Mouse (Mus musculus): ENCODE results near the gene N4bp2. TPM values are rescaled to one million over a fixed set of nuclear protein-coding genes. Genes with fewer than 3 reads are reported as not detected.
"Not testable (repeated sequence)": the region's sequence is repeated elsewhere in the genome, so short reads cannot be mapped to it uniquely, and the experiment has no call there.

The N4bp2 gene
- total RNA-seq, 2 experiments from 2014 or later, result 8.4 to 9.3 TPM

DNA sequence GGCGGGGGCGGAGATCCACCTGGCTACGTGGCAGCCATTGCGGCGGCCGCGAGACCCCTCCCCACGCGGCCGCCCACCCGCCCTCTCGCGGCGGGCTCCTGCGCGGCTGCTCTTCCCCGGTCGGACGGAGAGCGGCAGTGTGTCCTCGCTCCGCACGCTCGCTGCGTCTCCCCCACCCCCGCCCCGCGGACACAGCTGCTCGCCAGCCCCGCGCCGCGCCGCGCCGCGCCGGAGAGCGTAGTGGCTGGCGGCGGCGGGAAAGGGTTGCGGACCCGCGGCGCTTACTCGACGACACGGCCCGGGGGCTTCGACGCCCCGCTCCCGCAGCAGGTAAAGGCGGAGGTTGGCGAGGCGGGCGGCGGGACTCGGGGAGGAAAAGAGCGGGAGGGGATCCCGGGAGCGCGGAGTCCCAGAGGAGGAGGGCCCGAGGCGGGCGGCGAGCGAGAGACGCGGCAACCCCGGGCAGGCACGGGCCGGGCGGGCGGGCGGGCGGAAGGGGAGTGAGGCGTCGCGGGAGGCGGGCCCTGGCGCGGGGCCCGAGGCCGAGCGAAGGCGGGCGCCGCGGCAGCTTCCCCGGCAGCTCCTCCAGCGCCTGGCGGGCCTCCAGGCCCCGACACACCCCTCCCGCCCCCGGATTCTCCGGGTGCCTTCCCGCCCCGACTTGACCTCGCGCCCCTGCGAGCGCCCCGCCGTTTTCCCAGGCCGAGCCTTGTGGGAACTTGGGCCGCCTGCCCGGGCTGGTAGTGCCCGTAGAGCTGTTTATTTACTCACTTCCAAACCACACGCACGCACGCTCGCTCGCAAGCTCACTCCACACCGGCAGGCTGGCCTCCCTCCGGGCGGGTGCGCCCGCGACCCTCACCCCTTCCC, 830 bp downstream of the N4bp2 start:
- DNase-seq (ENCODE audit: low spot score in 2 of 2), result peak; percentile 55 to 62

DNA sequence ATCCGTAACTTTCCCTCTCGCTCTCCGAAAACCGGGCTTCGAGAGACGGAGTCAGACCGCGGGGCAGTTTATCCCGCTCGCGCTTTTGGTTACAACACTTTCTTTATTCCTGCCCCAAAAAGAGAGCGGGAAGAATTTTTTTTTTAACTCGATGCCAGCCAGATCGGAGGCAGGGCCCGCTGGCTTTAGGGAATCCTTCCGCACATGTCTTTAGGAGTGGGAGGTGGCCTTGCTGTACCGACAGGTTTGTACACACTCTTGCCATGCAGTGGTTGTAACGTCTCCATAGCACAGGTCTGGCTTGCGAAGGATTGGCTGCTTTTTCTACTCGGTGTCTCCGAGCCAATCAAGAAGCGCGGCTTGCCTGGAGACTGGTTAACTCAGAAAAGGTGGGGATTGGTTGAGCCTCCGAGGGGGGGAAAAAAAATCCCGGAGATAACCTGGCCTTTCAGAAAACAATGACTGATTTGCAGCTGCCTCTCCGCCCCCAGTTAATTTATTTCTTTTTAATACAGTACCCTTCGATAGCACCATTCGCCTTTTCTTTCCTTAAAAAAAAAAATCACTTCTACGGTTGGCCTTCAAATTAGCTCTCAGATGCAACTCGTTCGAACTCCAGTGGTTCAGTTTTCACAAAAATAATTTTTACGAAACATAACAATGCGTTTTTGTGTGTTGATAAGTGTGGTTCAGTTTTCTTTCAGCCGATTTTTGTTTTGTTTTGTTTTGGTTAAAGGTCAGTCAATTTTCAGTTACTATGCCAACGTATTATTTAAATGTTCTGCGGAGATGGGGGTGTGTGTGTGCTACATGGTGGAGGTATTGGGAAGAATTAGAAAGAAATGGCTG, 1.7 kb downstream of the N4bp2 start:
- peak; percentile 83 to 93 for DNase-seq (ENCODE audit: low spot score in 2 of 2)

DNA sequence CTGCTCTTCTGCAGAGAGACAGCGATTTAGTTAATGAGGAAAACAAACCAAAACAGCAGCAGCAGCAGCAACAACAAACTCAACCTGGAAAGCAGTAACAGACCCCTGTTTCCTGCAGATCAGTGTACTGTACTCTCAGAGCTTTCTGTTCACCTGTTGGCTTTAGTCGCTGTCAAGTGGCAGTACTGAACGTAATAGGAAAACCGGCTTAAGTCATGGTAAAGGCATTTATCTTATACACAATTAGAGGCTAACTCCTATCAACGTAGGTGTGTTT, 2.3 kb downstream of the N4bp2 start:
- no peak for DNase-seq (ENCODE audit: low spot score in 2 of 2)

DNA sequence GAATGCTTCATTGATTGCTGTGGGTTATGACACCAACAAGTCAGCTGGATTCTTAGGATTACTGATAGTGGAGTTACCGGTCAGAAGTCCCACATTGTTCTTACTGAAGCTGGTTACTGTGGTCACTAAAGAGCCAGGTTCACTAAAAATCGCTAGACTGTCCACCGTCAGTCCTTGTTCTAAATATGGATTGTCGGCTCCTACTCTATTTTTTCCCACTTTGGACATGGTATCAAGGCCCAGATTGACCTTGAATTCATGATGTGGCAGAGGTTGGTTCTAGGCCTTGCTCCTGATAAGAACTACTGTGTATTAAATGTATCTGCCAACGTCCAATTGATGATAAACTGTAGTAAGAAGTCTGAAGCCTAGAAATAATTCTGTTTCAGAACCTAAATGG, 4.7 kb downstream of the N4bp2 start:
- DNase-seq (ENCODE audit: low spot score in 2 of 2), result no peak

DNA sequence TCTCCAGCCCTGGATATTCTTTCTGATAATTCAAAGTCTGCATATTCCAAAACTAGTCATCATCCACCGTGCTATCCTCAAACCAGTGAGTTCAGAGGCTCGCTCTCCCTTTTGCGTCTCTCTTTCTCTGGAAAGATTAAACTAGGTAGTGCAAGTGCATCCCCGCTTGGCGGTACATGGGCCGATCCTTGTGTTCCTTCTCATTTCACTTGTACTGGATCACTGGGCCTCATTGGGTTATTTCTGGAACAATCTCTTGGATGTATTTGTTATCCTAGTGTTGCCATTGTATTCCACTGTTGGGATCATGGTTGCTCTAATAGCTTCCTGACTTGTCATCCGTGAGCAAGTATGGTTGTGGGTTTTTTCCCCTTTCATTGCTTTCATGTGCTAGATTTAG, 6.7 kb downstream of the N4bp2 start:
- no peak for DNase-seq (ENCODE audit: low spot score in 2 of 2)

DNA sequence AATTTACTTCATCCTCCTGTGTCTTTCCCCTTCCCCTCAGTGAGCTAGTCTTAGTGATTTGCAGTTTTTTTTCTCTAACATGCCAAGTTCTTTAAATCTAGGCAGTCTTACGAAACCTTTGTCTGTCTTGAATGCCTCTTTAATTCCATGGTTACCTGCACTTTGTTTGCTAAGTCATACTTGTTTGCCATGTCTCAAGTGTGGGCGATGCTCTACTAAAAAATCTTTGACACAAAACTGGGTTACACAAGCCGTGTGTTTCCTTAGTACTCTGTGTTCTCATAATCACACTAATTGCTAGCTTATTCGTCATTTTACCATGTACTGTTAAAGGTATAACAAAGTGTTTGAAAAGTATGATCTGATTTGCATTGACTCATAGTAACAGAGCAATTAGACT, 7.2 kb downstream of the N4bp2 start:
- no peak for DNase-seq (ENCODE audit: low spot score in 2 of 2)

DNA sequence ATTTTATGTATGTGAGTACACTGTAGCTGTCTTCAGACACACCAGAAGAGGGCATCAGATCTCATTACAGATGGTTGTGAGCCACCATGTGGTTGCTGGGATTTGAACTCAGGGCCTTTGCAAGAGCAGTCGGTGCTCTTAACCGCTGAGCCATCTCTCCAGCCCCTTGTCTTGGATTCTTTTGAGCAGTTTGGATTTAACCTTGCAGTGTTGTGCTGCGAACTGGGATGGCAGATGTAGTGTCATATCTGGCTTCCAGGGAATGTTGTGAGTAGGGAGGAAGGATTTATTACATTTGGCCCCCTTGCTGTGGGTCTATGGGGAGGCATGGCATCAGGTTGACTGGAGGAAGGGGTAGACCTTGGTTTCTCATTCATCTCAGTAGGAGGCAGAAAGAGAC, 10.6 kb downstream of the N4bp2 start:
- not testable (repeated sequence) for DNase-seq (ENCODE audit: low spot score in 2 of 2)

DNA sequence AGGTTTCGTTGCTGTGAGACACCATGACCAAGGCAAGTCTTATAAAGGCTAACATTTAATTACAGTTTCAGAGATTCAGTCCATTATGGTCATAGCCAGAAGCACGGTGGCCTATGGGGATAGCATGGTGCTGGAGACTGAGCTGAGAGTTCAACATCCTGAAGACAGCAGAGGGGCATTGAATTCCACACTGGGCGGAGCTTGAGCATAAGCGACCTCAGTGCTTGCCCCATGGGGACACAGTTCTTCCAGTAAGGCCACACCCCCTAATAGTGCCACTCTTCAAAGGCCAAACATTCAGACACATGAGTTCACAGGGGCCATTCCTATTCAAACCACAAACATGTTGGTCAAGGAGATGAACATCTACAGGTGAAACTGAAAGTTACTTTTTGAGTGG, 12.8 kb downstream of the N4bp2 start:
- DNase-seq (ENCODE audit: low spot score in 2 of 2), result no peak

DNA sequence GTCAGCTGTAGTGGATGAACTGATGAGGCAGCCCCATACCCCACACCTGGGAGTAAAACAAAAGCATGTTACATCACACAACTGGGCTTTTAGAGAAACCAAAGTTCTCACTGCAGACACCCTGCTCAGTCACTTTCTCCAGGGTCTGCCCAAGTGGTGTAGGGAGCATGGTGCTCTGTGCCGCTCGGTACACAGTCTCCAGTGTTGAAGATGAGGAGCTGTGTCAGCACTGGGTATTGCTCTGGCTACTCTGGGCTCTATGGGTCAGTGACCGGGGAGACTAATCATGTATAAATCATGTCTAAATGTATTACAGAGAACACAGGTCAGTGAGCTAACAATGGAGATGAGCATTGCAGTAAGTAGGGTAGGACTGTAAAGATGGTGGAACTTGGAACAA, 13.6 kb downstream of the N4bp2 start:
- no peak for DNase-seq (ENCODE audit: low spot score in 2 of 2)

DNA sequence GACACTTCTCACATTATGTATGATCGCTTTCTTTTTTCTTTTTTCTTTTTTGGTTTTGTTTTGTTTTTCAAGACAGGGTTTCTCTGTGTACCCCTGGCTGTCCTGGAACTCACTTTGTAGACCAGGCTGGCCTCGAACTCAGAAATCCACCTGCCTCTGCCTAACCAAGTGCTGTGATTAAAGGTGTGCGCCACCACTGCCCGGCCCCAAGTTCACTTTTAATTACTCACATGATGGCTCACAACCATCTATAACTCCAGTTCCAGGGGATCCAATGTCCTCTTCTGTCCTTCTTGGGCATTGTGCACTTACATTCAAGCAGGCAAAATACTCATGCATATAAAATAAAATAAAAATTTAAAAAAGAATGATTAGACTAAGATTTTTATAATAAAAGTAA, 15.7 kb downstream of the N4bp2 start:
- DNase-seq (ENCODE audit: low spot score in 2 of 2), result not testable (repeated sequence)

DNA sequence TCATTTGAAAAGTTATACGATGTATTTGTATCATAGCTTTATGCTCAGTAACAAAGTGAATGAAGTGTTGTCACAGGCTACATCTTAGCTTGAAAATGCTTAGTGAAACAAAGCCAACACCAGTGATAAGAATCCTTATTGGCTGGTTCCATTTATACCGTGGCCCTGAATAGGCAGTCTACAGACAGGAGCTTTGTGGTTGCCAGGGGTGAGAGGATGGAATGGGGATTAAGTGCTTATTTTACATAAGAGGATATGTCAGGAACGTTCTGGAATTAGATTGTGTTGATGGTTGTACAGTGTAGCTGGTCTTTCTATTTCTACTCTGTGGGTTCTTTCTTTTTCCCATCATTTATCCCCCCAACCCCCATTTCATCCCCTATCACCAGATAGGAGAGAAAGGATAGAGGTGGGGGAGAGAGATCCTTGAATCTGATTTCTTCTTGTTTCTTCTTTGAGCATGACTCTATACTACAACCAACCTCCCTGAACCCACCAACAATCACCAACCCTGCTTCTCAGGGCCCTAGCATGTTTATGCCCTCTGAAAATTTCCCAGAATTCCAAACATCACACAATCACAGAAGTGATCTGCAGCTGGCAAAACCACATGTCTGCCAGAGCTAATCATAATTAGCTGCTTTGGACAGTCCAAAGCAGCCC, 16.2 kb downstream of the N4bp2 start:
- no peak for DNase-seq (ENCODE audit: low spot score in 2 of 2)

DNA sequence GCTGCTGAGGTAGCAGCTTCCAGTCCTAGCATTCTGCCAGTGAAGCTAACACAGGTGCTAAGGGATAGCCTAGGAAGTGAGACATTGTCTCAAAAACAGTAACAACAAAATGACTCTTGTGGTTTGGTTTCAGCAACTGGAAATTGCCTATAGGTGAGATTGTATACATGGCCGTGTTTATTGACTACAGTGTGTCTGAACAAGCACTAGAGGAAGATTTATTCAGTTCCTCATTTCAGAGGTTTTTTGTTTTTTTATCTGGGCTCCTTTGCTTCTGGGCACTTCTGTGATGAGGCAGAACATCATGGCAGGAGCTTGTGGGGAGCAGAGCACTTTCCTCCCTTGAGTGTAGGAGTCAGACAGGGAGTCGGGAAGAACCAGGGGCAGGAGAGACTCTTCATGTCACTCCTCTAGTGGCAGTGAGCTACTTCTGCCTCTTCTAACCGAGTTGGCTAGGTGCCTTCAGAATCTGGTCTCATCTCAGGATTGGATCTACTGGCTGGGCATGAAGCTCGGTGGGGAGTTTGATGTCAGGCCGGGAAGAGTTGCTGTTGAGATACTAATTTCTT, 17.9 kb downstream of the N4bp2 start:
- DNase-seq (ENCODE audit: low spot score in 2 of 2), result no peak

DNA sequence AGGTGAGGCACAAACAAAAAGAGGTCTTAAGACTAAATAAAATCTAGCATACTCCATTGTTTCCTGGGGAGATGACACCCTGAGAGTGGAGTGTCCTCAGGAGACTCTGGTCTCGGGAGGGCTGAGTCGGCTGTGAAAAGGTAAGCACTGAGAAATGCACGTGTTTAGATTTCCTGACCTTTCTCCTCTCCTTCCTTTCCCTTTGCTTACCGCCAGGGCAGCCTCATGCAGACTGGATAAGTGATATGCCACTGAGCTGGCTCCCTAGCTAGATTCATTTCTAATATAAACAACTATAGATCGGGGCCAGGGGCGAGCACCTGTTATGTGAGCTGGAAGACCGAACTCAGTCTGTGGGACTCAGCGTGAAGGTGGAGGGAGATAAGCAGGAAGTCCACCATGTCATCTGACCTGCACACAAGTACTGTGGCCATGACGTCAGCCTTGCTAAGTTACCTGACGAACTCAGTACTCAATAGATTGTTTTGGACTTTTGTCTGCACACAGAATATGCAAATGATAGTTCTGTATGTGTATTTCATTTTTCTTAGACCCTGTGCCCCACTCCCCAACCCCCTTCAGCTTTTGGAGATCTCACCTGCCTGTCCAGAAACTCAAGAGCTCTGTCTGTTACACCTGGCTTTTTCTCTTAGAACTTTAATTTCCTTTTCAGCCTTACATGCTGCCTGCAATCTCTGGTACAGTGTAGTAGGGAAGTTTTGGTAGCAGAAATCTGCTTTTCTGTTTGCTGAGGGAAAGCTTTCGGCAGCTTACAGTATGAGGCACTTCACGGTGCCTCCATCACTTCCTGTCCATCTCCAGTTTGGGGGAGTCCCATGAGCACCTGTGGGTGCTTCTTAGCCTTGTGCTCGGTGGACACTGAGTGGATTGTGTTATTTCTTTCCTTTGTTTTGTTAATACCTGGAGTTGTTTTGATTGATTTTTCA, 18.7 kb downstream of the N4bp2 start:
- no peak for DNase-seq (ENCODE audit: low spot score in 2 of 2)

DNA sequence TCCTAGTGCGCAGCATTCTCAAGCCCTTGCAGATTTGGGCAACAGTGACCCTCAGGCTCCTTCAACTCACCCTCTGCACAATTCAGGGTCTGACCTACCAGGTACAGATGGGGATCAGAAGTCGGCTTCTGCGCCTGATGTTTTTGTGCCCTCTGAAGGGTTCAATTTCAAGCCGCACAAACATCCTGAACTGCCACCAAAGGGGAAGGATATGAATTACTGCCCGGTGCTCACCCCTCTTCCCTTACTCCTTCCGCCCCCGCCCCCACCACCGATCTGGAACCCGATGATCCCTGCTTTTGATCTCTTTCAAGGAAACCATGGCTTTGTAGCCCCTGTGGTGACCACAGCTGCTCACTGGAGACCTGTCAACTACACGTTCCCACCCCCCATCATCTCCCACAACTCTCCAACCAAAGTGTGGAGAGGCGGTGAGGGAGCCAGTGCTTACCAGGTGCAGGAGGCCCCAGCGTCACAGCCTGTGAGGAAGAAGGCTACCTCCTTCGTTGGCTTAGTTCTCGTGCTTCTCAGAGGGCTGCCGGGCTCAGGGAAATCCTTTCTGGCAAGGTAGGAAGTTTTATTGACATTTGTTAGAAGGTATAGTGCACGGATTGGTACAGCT, 27.4 kb downstream of the N4bp2 start:
- DNase-seq (ENCODE audit: low spot score in 2 of 2), result no peak

DNA sequence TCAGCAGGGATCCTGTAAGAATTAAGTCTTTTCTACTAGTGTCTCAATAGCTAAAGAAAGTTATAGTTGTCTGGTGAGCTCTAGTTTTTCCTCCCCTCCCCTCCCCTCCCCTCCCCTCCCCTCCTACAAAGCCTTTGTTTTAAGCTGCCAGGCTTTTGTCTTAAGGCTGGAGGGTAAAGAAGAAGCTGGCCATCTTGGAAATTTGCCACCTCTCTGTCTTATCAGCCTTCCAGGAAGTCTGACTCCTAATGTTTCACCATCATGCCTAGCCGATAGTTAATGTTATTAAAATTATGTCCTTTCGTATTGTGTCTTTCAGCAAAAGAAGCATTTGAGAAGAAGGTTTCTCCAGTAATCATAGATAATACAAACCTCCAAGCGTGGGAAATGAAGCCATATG, 30.9 kb downstream of the N4bp2 start:
- peak in 1 of 2 experiments; percentile 25 for DNase-seq (ENCODE audit: low spot score in 2 of 2)

DNA sequence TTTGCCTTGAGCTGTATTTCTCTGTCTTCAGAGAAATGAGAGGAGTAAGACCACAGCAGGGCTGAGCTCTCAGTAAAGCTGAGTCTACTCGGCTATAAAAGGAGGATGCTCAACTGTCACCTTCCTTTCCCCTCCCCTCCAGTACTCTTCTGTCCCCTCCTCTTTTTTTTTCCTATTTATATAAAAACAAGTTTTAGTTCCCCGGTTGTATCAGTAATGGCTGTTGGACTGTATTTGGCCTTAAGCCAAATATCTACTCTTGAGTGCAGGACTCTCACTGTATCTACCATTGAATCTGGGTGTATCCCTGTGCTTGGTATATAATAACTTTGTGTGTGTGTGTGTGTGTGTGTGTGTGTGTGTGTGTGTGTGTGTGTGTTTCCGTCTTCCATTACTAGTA, 31.4 kb downstream of the N4bp2 start:
- no peak for DNase-seq (ENCODE audit: low spot score in 2 of 2)

DNA sequence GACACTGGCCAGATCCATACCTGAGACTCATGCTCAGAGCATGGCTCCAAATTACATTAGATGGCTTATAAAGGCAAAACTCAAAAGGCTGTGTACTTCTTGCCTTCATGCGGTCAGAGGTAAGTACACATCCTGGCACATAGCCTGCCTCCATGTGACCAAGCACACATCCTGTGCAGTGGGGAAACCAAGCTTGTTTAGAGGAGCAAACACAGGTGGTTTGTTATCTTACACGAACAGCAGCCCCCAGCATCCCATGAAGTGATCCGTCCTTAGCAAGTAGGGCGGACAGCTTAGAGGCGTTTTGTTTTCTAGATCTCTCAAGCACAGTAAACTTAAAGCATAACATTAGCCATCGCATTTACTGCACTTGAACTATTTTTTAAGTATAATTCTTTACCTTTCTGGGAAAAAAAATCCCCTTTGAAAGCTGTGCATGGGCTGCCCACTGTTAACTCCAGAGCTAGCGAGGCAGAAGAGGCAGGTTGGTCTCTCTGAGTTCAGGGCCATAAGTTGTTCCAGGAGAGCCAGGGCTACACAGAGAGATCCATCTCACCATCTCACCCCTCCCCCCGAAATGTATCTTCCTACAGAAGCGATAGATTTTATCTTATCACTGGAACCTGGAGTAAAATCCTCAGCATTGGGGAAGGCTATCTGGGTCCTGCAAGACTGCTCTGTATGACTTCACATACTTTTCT, 32.1 kb downstream of the N4bp2 start:
- no peak for DNase-seq (ENCODE audit: low spot score in 2 of 2)

DNA sequence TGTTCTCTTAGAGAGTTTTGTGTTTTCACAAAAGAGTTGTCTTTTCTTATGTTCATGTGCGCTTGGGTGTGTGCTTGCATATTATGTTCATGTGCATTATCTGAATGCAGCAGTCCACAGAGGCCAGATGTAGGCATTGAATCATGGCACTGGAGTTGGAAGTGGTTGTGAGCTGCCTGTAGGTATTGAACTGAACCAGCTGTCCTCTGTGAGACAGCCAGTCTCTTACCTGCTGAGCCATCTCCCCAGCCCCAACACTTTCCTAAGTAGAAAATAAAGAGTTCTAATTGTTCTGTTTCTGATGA, 32.6 kb downstream of the N4bp2 start:
- no peak for DNase-seq (ENCODE audit: low spot score in 2 of 2)

DNA sequence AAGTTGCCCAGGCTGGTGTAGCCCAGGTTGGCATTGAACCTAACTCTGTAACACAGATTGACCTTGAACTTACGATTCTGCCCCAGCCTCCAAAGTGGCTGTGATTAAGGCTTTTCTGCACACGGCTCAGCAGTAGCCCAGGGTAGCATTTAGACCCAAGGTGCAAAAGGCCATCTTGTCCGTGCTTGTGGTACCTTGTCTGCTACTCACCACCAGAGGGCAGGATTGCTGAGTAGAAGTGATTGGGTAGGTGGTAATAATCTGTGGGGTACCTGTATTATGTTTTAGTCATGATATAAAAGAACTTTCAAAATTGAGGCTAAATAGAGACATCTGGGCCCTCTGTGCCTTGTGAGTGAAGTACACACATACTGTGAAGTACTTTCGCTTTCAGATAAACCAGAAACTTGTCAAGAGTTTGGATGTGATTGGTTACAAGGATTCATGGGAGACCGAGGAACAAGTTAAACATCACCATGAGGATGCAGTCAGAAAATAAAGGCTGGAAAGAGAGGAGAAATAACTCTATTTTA, 60.3 kb downstream of the N4bp2 start:
- peak in 1 of 2 experiments; percentile 33 for DNase-seq (ENCODE audit: low spot score in 2 of 2)
